Mouse (Mus musculus) ES-Bruce4 (cell line): ENCODE measurements at regions not wholly inside any gene's neighbourhood (a gene's known extent, or its start where the extent isn't known, plus 50 kb on each side); places are given as distances from the start of the nearest gene placed in this dataset.

Source experiments
- H3K27ac ChIP-seq: 2 replicates; pipeline ENCODE4 v1.5.1; 2012; ENCODE audit warnings: low read length, inconsistent platforms; ENCODE audit not compliant: insufficient read depth
- H3K27me3 ChIP-seq: 2 replicates; pipeline ENCODE4 v1.6.1; 2012; ENCODE audit warnings: mild to moderate bottlenecking, low read length, inconsistent platforms; ENCODE audit not compliant: control insufficient read depth, poor library complexity, insufficient read depth, severe bottlenecking
- H3K36me3 ChIP-seq: 2 replicates; pipeline ENCODE4 v1.6.1; 2012; ENCODE audit warnings: inconsistent platforms, mild to moderate bottlenecking, low read length, moderate library complexity; ENCODE audit not compliant: control insufficient read depth, poor library complexity, insufficient read depth, severe bottlenecking
- H3K4me1 ChIP-seq: one replicate; pipeline ENCODE4 v1.8.1; 2011; ENCODE audit warnings: low read length; ENCODE audit not compliant: control insufficient read depth, insufficient read depth
- H3K4me3 ChIP-seq: 2 replicates; pipeline ENCODE4 v1.5.1; 2011; ENCODE audit warnings: low read depth, mild to moderate bottlenecking, low read length
- H3K9ac ChIP-seq: 2 replicates; pipeline ENCODE4 v1.6.1; 2012; ENCODE audit warnings: low read depth, mild to moderate bottlenecking, inconsistent platforms; ENCODE audit not compliant: poor library complexity, severe bottlenecking
- H3K9me3 ChIP-seq: replicated peaks from 2 replicates; pipeline ENCODE4 v1.6.1; 2012; ENCODE audit warnings: mild to moderate bottlenecking, low read length, inconsistent platforms; ENCODE audit not compliant: control insufficient read depth, poor library complexity, insufficient read depth, severe bottlenecking
- CTCF ChIP-seq: IDR thresholded peaks from one replicate; pipeline ENCODE4 v1.8.1; 2011; ENCODE audit warnings: low read depth, low read length
- EP300 ChIP-seq: IDR thresholded peaks from 2 replicates; pipeline ENCODE4 v1.6.1; 2011; ENCODE audit warnings: low read depth, low read length; ENCODE audit not compliant: insufficient read depth
- POLR2A ChIP-seq: IDR thresholded peaks from one replicate; pipeline ENCODE4 v1.8.1; 2011; ENCODE audit warnings: low read length; ENCODE audit not compliant: insufficient read depth

DNA sequence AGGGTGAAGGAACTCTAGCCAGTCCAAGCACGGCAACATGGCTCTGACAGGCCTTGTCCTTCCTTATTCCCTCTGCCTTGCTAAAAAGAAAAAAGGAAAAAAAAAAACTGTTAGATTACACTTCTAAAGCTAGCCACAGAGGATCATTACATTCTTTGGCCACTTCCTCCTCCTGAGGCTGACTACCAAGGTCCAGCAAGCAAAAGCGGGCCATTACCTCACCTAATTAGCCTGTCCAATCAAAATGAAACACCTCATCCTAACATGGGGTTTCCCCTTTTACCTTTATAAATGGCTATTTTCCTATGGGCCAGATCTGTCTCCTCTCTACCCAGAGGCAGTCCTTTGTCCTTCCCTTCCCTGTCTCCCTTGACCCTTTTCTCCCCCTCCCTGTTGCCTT is 102.2 kb downstream of the Pih1h3b start:
- no peaks in the 10 kb centered on the region for H3K9me3 ChIP-seq
- no peak overlapping the region for H3K4me3 ChIP-seq
- no peaks in the 10 kb centered on the region for H3K27me3 ChIP-seq
- H3K4me1 ChIP-seq: no peaks in the 10 kb centered on the region
- no peak overlapping the region for H3K9ac ChIP-seq
- TF ChIP-seq CTCF (no peak), EP300 (no peak), POLR2A (no peak)
- no peaks in the 10 kb centered on the region for H3K36me3 ChIP-seq
- H3K27ac ChIP-seq: no peak overlapping the region

DNA sequence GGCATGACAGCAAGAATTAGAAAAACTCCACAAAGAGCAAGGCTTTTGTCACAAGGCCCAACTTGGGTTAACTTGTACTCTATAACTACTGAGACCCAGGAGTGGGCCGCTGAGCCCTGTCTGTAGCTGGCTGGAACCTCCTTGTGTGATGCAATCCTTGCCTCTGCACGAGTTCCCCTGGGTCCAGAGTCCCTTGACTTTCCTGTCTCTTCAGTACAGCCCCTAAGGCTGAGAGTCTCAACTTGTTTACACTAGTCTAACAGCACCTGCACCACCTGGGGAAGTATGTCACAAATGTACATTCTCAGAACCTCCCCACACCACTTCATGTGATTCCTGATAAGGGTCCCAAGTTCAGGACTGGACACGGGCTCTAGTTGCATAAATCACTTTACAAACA is 103.3 kb downstream of the Pih1h3b start:
- no peak overlapping the region for H3K27ac ChIP-seq
- H3K27me3 ChIP-seq: no peaks in the 10 kb centered on the region
- H3K4me3 ChIP-seq: no peak overlapping the region
- no peak for TF ChIP-seq POLR2A
- no peak for TF ChIP-seq EP300
- no peak for TF ChIP-seq CTCF
- no peak overlapping the region for H3K9ac ChIP-seq
- H3K36me3 ChIP-seq: no peaks in the 10 kb centered on the region
- H3K4me1 ChIP-seq: no peaks in the 10 kb centered on the region
- H3K9me3 ChIP-seq: no peaks in the 10 kb centered on the region

DNA sequence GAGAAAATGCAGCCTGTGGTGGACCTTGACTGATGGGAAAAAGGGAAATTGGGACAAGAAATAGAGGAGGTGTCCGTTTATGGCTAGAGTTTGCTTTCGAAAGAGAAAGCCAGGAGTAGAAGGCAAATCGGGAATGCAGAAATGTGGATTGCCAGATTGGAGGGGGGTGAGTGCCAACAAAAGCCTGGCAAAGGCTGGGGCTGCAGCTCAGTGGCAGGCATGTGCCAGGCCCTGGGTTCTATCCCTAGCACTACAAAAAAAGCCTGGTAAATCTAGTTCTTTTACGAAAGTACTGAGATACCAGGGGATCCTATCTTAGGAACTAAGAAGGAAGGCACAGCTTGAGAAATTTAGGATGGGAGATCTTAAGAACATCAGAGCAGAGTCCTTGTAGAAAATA is 117.2 kb downstream of the Pih1h3b start:
- no peaks in the 10 kb centered on the region for H3K4me1 ChIP-seq
- no peak overlapping the region for H3K4me3 ChIP-seq
- no peak overlapping the region for H3K27ac ChIP-seq
- H3K9ac ChIP-seq: no peak overlapping the region
- no peaks in the 10 kb centered on the region for H3K9me3 ChIP-seq
- no peaks in the 10 kb centered on the region; the same call in 1 of the 2 replicates for H3K27me3 ChIP-seq
- no peak for TF ChIP-seq POLR2A
- TF ChIP-seq EP300: no peak
- no peak for TF ChIP-seq CTCF
- H3K36me3 ChIP-seq: no peaks in the 10 kb centered on the region

DNA sequence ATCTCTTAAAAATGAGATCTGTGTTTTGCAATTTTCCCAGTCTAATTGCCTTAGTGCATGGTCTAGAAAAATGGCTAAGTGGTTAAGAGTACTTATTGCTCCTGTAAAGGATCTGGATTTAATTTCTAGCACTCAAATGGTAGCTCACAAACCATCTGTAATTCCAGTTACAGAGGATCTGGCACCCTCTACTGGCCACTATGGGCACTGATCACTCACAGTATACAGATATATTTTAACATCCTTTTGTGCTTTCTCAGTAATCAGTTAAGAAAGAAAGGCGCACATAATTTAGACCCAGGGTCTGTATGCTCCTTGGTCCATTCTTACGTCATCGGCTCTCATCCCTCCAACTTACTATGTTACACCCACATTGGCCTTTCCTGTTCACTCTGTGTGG is 120.3 kb downstream of the Pih1h3b start:
- Histone ChIP-seq H3K9ac (no peak overlapping the region), H3K4me3 (no peak overlapping the region), H3K27me3 (no peaks in the 10 kb centered on the region; the same call in 1 of the 2 replicates), H3K27ac (no peak overlapping the region), H3K4me1 (no peaks in the 10 kb centered on the region), H3K36me3 (no peaks in the 10 kb centered on the region), H3K9me3 (0 out of 2 replicates have a peak, but pooled peaks cover 3% of the 10 kb centered on the region)
- TF ChIP-seq POLR2A (no peak), EP300 (no peak), CTCF (no peak)

DNA sequence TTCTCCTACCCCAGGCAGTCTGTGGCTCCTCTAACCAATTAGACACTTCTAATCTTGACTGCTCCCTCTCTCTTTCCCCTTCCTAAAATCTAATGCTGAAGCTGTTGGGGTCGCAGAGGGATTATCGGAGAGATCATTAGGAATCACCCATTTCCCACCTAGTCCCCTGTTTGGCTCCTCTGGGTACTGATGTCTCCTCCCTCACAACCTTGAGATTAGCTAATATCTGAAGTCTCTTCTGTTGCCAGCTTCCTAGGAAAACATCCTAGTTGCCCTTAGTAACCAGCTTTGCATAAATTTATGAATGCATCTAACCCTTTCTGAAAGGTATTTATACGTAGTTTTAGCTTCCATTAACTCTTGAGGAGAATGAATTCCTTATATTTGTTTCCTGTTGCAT is 138.4 kb upstream of the Frmpd3 start:
- Histone ChIP-seq H3K9me3 (no peaks in the 10 kb centered on the region), H3K36me3 (no peaks in the 10 kb centered on the region), H3K9ac (no peak overlapping the region), H3K27me3 (no peaks in the 10 kb centered on the region), H3K4me1 (no peaks in the 10 kb centered on the region), H3K4me3 (no peak overlapping the region), H3K27ac (no peak overlapping the region)
- TF ChIP-seq EP300 (no peak), POLR2A (no peak), CTCF (no peak)

DNA sequence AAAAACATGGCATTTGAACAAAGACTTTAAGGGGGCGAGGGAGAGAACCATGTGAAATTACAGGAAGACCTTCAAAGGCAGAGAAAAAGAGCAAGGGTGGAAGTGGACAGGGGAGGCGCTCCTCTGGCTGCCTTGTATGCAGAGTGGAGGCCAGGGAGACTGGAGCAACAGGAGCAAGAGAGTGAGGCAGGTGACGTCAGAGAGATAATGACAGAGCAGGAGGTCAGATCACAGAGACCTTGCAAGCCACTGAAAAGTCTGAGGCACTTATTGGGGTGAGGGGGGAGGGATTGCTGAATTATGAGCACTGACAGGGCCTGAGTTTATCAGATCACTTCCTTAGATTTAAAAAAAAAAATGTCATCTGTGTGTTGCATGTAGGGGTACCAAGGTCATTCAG is 133.3 kb upstream of the Frmpd3 start:
- Histone ChIP-seq H3K4me3 (no peak overlapping the region), H3K9me3 (no peaks in the 10 kb centered on the region), H3K4me1 (no peaks in the 10 kb centered on the region), H3K36me3 (no peaks in the 10 kb centered on the region), H3K27ac (no peak overlapping the region), H3K9ac (no peak overlapping the region), H3K27me3 (no peaks in the 10 kb centered on the region)
- TF ChIP-seq CTCF: no peak
- no peak for TF ChIP-seq POLR2A
- TF ChIP-seq EP300: no peak
